In the genomic region with DNA sequence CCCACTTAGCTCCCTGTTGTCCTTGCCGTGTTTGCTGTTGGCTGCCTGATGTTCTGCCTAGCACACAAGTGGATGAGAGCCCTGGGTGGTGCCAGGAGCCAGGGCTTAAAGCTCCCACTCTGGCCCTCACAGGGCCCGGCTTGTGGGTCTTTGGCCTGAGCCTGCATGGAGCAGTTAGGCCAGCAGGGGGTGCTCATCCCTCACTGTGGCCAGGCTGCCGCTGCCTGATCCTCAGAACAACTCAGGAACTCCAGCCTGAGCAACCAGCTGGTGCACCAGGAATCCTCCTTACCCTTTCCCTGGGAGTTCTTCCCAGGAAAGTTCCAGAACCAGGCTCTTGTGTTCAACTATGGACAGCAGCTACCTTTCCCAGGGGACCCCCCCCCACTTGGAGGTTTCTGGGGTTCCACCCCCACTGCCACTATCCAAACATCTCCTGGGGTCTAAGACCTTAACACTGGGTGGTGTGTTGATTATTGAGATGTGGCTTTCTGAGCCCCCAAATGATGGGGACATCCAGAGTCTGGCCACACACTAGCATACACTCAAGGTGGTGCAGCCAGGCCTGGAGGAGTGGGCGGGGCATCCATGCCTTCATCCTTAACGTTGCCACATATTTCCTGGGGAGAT, we compare ENCODE assay signal across 9 mouse cellular contexts. TPM values are rescaled to one million over a fixed set of nuclear protein-coding genes. Genes with fewer than 3 reads are reported as not detected.
DNase-seq lines count a peak whose midpoint lies in the region; ATAC-seq and TF ChIP-seq lines count a peak whose summit lies in the region.
"Had no signal": no experiment of that assay in that cellular context is flagged by ENCODE, and none has a peak within 500 bp of the region (broad histone marks: within the 10 kb centered on the region; RNA-seq: fewer than 3 reads in every experiment).

No protein-coding gene starts in this region.

- peaks cover 37% of the 10 kb centered on the region for H3K36me3 ChIP-seq in embryonic facial prominence, embryonic 15.5 days

- peak; percentile 84 for ATAC-seq in CD4-positive, CD25-positive, alpha-beta regulatory T cell, adult 4 months
- ATAC-seq in embryonic facial prominence, embryonic 15.5 days (ENCODE audit: insufficient number of reproducible peaks, low FRiP score, low TSS enrichment, low read depth): 0 out of 2 replicates have a peak, but pooled peaks have one; percentile 20
- peak; percentile 73 for ATAC-seq in neutrophil, adult 5-6 weeks (ENCODE audit: extremely low read depth, insufficient number of reproducible peaks, low FRiP score, poor library complexity, severe bottlenecking)

- peaks cover 22% of the 10 kb centered on the region for H3K4me1 ChIP-seq in embryonic facial prominence, embryonic 15.5 days
- no peaks in the 10 kb centered on the region for H3K4me1 ChIP-seq in lung, adult 2 months (ENCODE audit: control insufficient read depth, insufficient read depth, low read length)

- H3K9me3 ChIP-seq in embryonic facial prominence, embryonic 15.5 days (replicated peaks): no peaks in the 10 kb centered on the region

- TF ChIP-seq POLR2A in lung, adult 2 months (IDR thresholded peaks at IDR 0.05; ENCODE audit: borderline replicate concordance, extremely low read depth, low read depth, low read length): no peak

- peak; percentile 61 to 70 for DNase-seq in adrenal gland, postnatal 4 days (ENCODE audit: low spot score in 2 of 2)
- DNase-seq in heart, postnatal 14 days: peak; percentile 89 to 93
- DNase-seq in kidney, postnatal 36 days: peak; percentile 77 to 92
- peak; percentile 84 for DNase-seq in lung, adult 2 months
- DNase-seq in thymus, adult 18-20 months: peak; percentile 28 to 29

- H3K27ac ChIP-seq in embryonic facial prominence, embryonic 15.5 days (replicated peaks): no peak overlapping the region

- H3K4me2 ChIP-seq in embryonic facial prominence, embryonic 15.5 days (replicated peaks): no peak overlapping the region

- H3K9ac ChIP-seq in embryonic facial prominence, embryonic 15.5 days: no peak overlapping the region

- no peaks in the 10 kb centered on the region for H3K27me3 ChIP-seq in embryonic facial prominence, embryonic 15.5 days

- intact Hi-C loops in heart, postnatal 14 days (cut with DNase I): loop anchor here (10.0 kb wide), 1 partner anchor 325 kb away; no protein-coding TSS in a partner anchor

- TF ChIP-seq CTCF in lung, adult 2 months (IDR thresholded peaks at IDR 0.05; ENCODE audit: insufficient read depth, low read length): peak; percentile 89

- H3K4me3 ChIP-seq in embryonic facial prominence, embryonic 15.5 days (replicated peaks): no peak overlapping the region
- H3K4me3 ChIP-seq in lung, adult 2 months (replicated peaks; ENCODE audit: extremely low read depth, low read depth, low read length): no peak overlapping the region
- H3K4me3 ChIP-seq: erythroblast, embryonic 14.5 days had no signal

- WGBS in embryonic facial prominence, embryonic 15.5 days: 38% methylated on average over 5 of the region's 5 CpGs
- WGBS in lung, adult 2 months: 31% methylated on average over 5 of the region's 5 CpGs

RNA-seq across cellular contexts. Expression of gene Hs1bp3, which starts 7.0 kb away (rescaled TPM):
- 10 to 100 TPM in 1 of 2 experiments, 1 to 10 TPM in 1; 5.6 to 13.0 TPM for polyA plus RNA-seq in CD4-positive, CD25-positive, alpha-beta regulatory T cell, adult 4 months (2017; shearing (Covaris generic))
- total RNA-seq in adrenal gland, postnatal 4 days (2021): 10 to 100 TPM; 17.0 to 18.5 TPM
- polyA plus RNA-seq in embryonic facial prominence, embryonic 15.5 days (2015; fragmentation: Nextera tagmentation; extraction: Ambion mirVana): 16.5 and 18.9 TPM in 2 replicates
- 10 to 100 TPM; 11.9 to 12.9 TPM for total RNA-seq in heart, postnatal 14 days (2021)
- 21.7 and 25.8 TPM in 2 replicates for polyA plus RNA-seq in lung, adult 2 months (2012; rRNA removed)
- total RNA-seq in neutrophil, adult 5-6 weeks (2017): 3.7 and 5.5 TPM in 2 replicates

RNA-seq across cellular contexts. Expression of gene Gdf7, which starts 18.4 kb away (rescaled TPM):
- polyA plus RNA-seq in CD4-positive, CD25-positive, alpha-beta regulatory T cell, adult 4 months (2017; shearing (Covaris generic)): not detected
- total RNA-seq in adrenal gland, postnatal 4 days (2021): under 1 TPM in 1 of 2 experiments, not detected in 1; 0.20 TPM
- 0.54 and 0.85 TPM in 2 replicates for polyA plus RNA-seq in embryonic facial prominence, embryonic 15.5 days (2015; fragmentation: Nextera tagmentation; extraction: Ambion mirVana)
- under 1 TPM; 0.41 to 0.65 TPM for total RNA-seq in heart, postnatal 14 days (2021)
- polyA plus RNA-seq in lung, adult 2 months (2012; rRNA removed): 0.24 and 0.25 TPM in 2 replicates
- total RNA-seq in neutrophil, adult 5-6 weeks (2017): not detected in 2 replicates
- polyA plus RNA-seq: erythroblast, embryonic 14.5 days had no signal

Comparison
In these comparisons a context has a peak if more than half of its experiments do, and no peak if none do; other contexts are left out.
1. ATAC-seq: peak in every context shown above with its lines; median percentile 84 in CD4-positive, CD25-positive, alpha-beta regulatory T cell, adult 4 months; 73 in neutrophil, adult 5-6 weeks; 20 in embryonic facial prominence, embryonic 15.5 days.
2. DNase-seq: peak in every context shown above with its lines; median percentile 91 in heart, postnatal 14 days; 84 in kidney, postnatal 36 days; 84 in lung, adult 2 months; 66 in adrenal gland, postnatal 4 days; 28 in thymus, adult 18-20 months.